Mouse (Mus musculus) heart, embryonic 12.5 days (tissue): ENCODE data around the gene Supt4a. TPM values are rescaled to one million over a fixed set of nuclear protein-coding genes. Genes with fewer than 3 reads are reported as not detected.

Experiments used
- ATAC-seq: fragments of 200-750 bp; cut with Nextera tagmentation; 2 replicates; pipeline ENCODE4 v1.8.0; 2017; ENCODE audit warnings: moderate TSS enrichment, moderate library complexity; ENCODE audit not compliant: insufficient number of reproducible peaks, low FRiP score
- H3K27ac ChIP-seq: fragments of 300-500 bp; sonication (generic); 2 replicates; pipeline ENCODE4 v1.5.1; 2016; ENCODE audit warnings: mild to moderate bottlenecking, moderate library complexity; ENCODE audit not compliant: poor library complexity, severe bottlenecking
- H3K27me3 ChIP-seq: fragments of 300-500 bp; sonication (generic); replicated peaks from 2 replicates; pipeline ENCODE4 v1.6.1; 2016; ENCODE audit warnings: mild to moderate bottlenecking, moderate library complexity
- H3K36me3 ChIP-seq: fragments of 300-500 bp; sonication (generic); 2 replicates; pipeline ENCODE4 v1.6.1; 2016; ENCODE audit warnings: mild to moderate bottlenecking, moderate library complexity
- H3K4me1 ChIP-seq: fragments of 300-500 bp; sonication (generic); replicated peaks from 2 replicates; pipeline ENCODE4 v1.6.1; 2016; ENCODE audit warnings: mild to moderate bottlenecking
- H3K4me2 ChIP-seq: fragments of 300-500 bp; sonication (generic); 2 replicates; pipeline ENCODE4 v1.6.1; 2016; ENCODE audit warnings: mild to moderate bottlenecking, moderate library complexity
- H3K4me3 ChIP-seq: fragments of 300-500 bp; sonication (generic); 2 replicates; pipeline ENCODE4 v1.5.1; 2016; ENCODE audit warnings: mild to moderate bottlenecking
- H3K9ac ChIP-seq: fragments of 300-500 bp; sonication (generic); 2 replicates; pipeline ENCODE4 v1.6.1; 2016; ENCODE audit warnings: mild to moderate bottlenecking, moderate library complexity
- H3K9me3 ChIP-seq: fragments of 300-500 bp; sonication (generic); replicated peaks from 2 replicates; pipeline ENCODE4 v1.6.1; 2016; ENCODE audit warnings: mild to moderate bottlenecking, moderate library complexity
- WGBS: fragments of 180-500 bp; shearing (Covaris S2); methylation state at CpG from one replicate; pipeline ENCODE4 v1.1.7; 2016; 5-methylcytosine and 5-hydroxymethylcytosine counted together
- polyA plus RNA-seq: library from polyadenylated mRNA; unstranded; fragments of >200 nt; fragmentation: Nextera tagmentation; extraction: Ambion mirVana; gene quantifications from 2 replicates; pipeline ENCODE4 v1.2.1, GENCODE M21; 2016

Gene Supt4a
- polyA plus RNA-seq, 1 experiment from 2014 or later, result 101 TPM

DNA sequence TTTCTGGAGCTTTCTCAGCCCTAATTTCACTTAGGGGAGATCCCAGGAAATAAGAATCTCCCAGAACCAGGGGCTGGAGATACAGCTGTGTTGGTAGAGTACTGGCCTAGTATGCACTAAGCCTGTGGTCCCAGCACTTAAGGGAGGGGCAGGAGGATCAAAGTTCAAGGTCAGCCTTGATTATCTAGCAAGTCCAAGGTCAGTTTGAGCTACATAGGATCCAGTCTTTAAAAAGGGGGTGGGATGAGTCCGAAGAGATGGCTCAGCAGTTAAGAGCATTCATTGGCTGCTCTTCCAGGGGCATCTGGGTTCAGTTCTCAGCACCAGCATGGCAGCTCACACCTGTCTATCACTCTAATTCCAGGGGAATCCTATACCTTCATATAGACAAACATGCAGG is 15.0 kb downstream of the Supt4a start:
- no peak overlapping the region for H3K27ac ChIP-seq
- H3K36me3 ChIP-seq, result no peaks in the 10 kb centered on the region
- no peak for ATAC-seq
- WGBS, result 78% methylated on average over 1 of the region's 1 CpGs
- H3K4me3 ChIP-seq, result no peak overlapping the region
- no peaks in the 10 kb centered on the region for H3K9me3 ChIP-seq
- H3K4me2 ChIP-seq, result no peak overlapping the region
- peaks cover 10% of the 10 kb centered on the region; the same call in 1 of the 2 replicates for H3K4me1 ChIP-seq
- no peak overlapping the region for H3K9ac ChIP-seq
- peaks cover 9% of the 10 kb centered on the region for H3K27me3 ChIP-seq

DNA sequence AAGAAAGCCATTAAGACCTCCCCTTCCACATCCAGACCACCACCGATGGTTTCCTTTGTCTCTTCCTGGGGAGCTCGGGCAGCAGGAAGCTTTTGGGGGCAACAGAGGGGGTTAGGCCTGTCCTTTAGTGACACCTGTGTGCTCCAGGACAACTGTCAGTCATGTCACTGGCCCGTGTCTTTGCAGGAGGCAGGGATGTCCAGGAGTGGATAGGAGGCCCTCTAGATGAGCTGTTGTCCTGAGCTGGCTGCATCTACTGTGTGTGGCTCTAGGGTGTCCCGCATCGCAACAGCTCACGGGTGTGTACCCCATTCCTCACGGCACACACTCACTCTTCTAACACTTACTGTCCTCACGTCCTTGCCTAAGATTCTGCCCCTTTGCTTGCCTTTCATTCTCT is 15.9 kb downstream of the Supt4a start:
- no peak for ATAC-seq
- H3K27me3 ChIP-seq, result peaks cover 9% of the 10 kb centered on the region
- H3K27ac ChIP-seq, result no peak overlapping the region
- no peaks in the 10 kb centered on the region for H3K36me3 ChIP-seq
- 77% methylated on average over 8 of the region's 8 CpGs for WGBS
- H3K9ac ChIP-seq, result no peak overlapping the region
- H3K9me3 ChIP-seq, result no peaks in the 10 kb centered on the region
- no peak overlapping the region for H3K4me2 ChIP-seq
- H3K4me3 ChIP-seq, result no peak overlapping the region
- H3K4me1 ChIP-seq, result peaks cover 10% of the 10 kb centered on the region; the same call in 1 of the 2 replicates

DNA sequence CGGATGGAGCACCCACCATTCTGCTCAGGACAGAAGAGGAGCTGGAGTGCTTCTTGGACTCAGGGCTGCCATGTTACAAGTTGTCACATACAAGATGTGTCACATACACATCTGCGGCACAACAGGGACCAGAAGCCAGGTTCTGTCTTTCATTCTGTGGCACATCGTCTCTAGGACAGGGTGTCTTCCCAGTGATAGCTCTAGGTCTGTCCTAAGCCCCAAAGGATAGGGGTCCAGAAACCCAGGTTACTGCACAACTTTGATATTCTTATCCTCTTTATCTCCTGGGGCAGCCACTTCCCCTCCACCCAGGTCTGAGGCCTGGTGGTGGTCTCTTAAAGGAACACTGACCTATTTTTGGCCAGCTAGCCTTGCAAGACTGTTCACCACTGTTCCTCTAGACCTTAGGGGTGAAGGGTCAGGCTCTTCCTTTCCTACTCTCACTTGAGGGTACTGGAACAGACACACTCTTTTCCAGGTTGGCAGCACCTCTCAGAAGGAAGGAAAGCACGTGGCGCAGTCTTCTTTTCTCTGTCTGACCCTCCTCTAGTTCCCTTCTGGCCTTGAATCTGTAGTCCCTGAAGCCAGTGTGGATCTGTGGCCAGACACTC is 16.6 kb downstream of the Supt4a start:
- Histone ChIP-seq H3K4me2 (0 out of 2 replicates have a peak overlapping the region, but pooled peaks have one; percentile 6), H3K36me3 (no peaks in the 10 kb centered on the region), H3K27me3 (peaks cover 7% of the 10 kb centered on the region), H3K4me3 (no peak overlapping the region), H3K27ac (no peak overlapping the region), H3K4me1 (peaks cover 10% of the 10 kb centered on the region; the same call in 1 of the 2 replicates), H3K9ac (no peak overlapping the region), H3K9me3 (no peaks in the 10 kb centered on the region)
- no peak for ATAC-seq
- 60% methylated on average over 5 of the region's 5 CpGs for WGBS

DNA sequence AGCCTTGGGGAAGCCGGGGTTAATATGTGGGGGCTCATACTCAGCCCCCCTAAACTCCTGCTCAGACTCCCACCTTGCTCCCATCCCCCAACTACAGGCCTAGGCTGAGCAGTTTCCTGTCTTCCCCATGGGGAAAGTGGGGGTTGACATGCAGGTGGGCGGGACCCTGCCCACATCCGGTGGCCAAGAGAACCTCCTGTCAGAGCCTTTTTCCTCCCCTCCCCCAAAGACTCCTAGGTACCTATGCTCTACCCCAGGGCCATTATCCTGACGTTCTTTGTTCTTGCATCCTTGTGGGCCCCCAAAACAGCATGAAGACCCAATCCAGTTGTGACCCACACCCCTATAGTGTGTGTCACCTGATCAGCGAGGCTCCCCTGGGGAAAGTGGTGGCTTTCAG is 17.3 kb downstream of the Supt4a start:
- no peak overlapping the region for H3K9ac ChIP-seq
- no peak overlapping the region for H3K27ac ChIP-seq
- no peak for ATAC-seq
- 59% methylated on average over 5 of the region's 5 CpGs for WGBS
- H3K4me3 ChIP-seq, result no peak overlapping the region
- H3K36me3 ChIP-seq, result no peaks in the 10 kb centered on the region
- no peak overlapping the region for H3K4me2 ChIP-seq
- H3K27me3 ChIP-seq, result peaks cover 3% of the 10 kb centered on the region
- no peaks in the 10 kb centered on the region for H3K9me3 ChIP-seq
- peaks cover 10% of the 10 kb centered on the region; the same call in 1 of the 2 replicates for H3K4me1 ChIP-seq

DNA sequence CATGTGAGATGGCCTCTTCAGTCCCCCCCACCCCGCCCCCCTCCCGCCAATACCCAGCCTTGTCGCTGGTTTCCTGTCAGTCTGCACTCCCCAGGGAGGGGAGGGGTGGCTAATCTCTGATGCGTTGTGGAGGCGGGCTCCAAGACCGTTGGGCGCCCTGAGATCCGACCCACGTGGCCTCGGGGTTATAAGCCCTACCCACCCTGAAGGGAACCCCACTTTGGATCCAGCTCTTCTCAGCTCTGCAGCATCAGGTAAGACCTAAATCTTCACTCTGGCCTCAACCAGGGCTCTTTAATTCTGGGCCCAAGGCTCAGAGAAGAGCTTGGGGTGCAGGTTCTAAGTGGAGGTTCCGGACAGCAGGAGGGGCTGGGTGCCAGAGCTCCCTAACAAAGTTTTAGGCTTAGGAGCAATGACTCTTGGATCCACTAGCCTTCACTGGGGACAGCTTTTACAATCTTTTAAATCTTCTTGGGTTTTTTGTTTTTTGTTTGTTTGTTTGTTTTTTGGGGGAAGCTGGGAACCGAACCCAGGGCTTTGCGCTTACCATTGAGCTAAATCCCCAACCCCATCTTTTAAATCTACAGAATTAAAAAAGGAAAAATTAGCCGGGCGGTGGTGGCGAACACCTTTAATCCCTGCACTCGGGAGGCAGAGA is 18.1 kb downstream of the Supt4a start:
- no peak overlapping the region for H3K9ac ChIP-seq
- H3K27me3 ChIP-seq, result peaks cover 11% of the 10 kb centered on the region
- 65% methylated on average over 17 of the region's 17 CpGs for WGBS
- peaks cover 10% of the 10 kb centered on the region; the same call in 1 of the 2 replicates for H3K4me1 ChIP-seq
- no peaks in the 10 kb centered on the region for H3K9me3 ChIP-seq
- H3K4me2 ChIP-seq, result 0 out of 2 replicates have a peak overlapping the region, but pooled peaks have one; percentile 6
- no peaks in the 10 kb centered on the region for H3K36me3 ChIP-seq
- H3K27ac ChIP-seq, result no peak overlapping the region
- H3K4me3 ChIP-seq, result peak overlapping the region; percentile 26
- peak; percentile 86 for ATAC-seq

DNA sequence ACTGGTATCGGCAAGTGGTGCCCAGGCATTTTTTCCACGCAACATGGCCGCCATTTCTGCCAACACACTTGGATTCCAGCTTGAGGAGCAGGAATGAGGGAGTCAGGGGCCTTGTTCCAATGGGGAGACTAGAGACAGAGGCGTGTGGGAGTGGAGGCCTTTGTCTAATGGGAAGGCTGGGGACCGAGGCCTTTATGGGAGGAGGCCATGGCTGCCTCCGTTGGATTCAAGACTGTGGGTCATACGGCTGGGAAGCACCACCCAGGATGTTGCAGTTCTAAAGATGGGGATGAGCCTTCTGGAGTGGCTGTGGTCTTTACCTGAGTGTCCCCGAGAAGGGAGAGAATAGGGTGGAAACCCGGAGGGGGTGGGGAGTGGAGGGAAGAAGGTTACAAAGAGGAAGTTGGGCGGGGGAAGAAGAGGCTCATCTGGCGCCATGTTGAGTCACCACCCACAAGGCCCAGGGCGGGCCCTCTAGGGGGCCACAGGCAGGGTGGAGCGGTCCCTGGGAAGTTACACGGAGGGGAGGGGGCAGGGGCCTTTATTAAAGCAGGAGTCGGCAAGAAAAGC is 19.0 kb downstream of the Supt4a start:
- Histone ChIP-seq H3K4me3 (peak overlapping the region; percentile 26), H3K27me3 (peaks cover 20% of the 10 kb centered on the region), H3K4me2 (peak overlapping the region; percentile 12; the same call in 1 of the 2 replicates), H3K36me3 (no peaks in the 10 kb centered on the region), H3K27ac (peak overlapping the region; percentile 42), H3K4me1 (peaks cover 10% of the 10 kb centered on the region; the same call in 1 of the 2 replicates), H3K9me3 (no peaks in the 10 kb centered on the region), H3K9ac (0 out of 2 replicates have a peak overlapping the region, but pooled peaks have one; percentile 32)
- 75% methylated on average over 15 of the region's 15 CpGs for WGBS
- ATAC-seq, result peak; percentile 80

DNA sequence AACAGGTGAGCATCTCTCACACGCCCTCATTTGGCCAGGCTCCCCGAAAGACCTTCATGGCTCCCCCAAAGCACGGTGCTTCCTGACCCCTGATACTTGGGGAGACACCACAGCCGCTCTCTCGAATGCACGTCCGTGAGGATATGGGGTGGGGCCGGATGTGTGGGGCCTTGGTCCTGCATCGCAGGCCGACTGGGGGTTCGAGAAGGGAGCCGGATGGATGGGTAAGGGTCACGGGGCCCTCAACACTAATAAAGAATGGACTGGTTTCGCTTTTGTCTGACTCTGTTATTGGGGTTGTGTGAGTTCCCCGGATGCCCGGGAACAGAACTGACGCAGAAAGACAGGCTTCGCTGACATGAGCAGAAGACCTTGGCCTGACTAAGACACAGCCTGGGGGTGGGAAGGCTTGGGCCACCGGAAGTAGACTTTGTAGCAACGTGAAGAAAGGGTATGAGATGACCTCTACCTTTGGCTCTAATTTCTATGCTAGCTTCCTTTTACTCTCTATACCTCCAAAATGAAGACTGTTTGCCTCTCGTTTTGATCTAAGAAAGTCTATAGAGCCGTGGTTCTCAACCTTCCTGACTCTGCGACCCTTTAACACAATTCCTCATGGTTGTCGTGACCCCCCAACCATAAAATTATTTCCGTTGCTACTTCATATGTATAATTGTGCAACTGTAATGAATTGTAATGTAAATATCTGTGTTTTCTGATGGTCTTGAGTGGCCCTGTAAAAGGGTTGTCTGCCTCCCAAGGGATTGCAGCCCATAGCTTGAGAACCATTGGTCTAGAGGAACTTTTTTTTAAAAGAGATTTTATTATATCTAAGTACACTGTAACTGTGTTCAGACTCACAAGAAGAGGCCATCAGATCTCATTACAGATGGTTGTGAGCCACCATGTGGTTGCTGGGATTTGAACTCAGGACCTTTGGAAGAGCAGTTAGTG is 19.9 kb downstream of the Supt4a start:
- Histone ChIP-seq H3K9ac (no peak overlapping the region), H3K4me3 (peak overlapping the region; percentile 26), H3K36me3 (no peaks in the 10 kb centered on the region), H3K27me3 (peaks cover 29% of the 10 kb centered on the region), H3K4me1 (peaks cover 10% of the 10 kb centered on the region; the same call in 1 of the 2 replicates), H3K4me2 (peak overlapping the region; percentile 12; the same call in 1 of the 2 replicates), H3K9me3 (no peaks in the 10 kb centered on the region), H3K27ac (0 out of 2 replicates have a peak overlapping the region, but pooled peaks have one; percentile 42)
- 79% methylated on average over 25 of the region's 25 CpGs for WGBS
- no peak for ATAC-seq

DNA sequence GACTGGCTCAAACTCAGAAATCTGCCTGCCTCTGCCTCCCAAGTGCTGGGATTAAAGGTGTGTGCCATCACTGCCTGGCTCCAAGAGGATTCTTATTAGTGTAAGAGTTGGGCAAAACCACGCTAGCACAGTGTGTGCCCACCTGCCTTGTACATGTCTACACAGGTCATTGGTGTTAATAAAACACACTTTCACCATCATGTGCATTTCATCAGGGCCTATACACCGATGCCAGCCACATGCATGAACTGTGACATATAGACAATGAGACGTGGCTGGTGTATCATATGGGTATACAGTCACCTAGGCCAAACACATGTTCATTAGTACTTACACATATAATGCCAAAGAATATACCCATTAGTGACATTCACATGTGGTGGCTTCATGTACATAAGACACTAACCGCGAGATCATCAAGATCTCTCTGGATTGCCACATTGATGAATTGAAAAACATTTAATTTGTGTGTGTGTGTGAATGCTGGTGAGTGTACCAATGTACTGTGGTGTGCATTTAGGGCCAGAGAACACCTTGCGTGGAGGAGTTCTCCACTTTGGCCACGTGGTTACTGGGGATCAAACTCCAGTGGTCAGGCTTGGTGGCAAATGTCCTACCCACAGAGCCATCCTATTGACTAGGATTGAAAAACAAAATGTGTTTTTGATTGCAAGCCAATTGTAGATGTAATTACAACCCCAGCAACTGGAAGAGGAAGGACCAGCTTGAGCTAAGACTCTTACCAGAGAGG is 21.0 kb downstream of the Supt4a start:
- peaks cover 40% of the 10 kb centered on the region for H3K27me3 ChIP-seq
- whole genome bisulfite sequencing, result 79% methylated on average over 7 of the region's 7 CpGs

DNA sequence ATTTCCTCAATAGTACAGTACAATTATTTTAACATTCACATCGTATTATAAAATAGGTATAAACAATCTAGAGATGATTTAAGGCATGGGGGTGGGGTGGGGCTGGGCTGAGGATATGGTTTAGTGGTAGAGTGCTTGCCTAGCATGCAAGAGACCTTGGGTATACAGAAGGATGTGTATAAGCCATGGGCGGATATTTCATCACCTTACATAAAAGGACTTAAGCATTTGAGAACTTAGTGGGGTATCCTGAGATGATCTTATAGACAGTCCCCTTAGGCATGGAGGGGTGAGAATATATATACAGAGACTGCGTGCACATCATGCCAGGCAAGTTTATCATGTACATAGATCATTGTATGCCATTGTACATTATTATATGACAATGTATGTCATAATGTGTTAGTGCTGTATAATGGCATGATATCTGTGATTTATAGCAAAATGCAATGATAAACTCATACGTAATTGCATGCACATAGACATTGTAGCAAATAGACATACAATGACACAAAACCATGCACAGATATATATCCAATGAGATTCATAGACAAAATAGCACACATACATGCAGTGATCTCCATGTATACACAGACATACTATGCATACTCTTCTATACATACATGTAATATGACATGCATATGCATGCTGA is 21.7 kb downstream of the Supt4a start:
- H3K27me3 ChIP-seq, result peaks cover 47% of the 10 kb centered on the region
- no peak overlapping the region for H3K4me3 ChIP-seq
- no peak overlapping the region for H3K9ac ChIP-seq
- H3K36me3 ChIP-seq, result no peaks in the 10 kb centered on the region
- WGBS, result 61% methylated on average over 4 of the region's 4 CpGs
- no peak overlapping the region for H3K4me2 ChIP-seq
- no peak overlapping the region for H3K27ac ChIP-seq
- no peak for ATAC-seq
- H3K9me3 ChIP-seq, result no peaks in the 10 kb centered on the region
- peaks cover 16% of the 10 kb centered on the region for H3K4me1 ChIP-seq

More for the DNA sequence above, 21.0 kb downstream of the Supt4a start:
- H3K9me3 ChIP-seq, result no peaks in the 10 kb centered on the region
- no peak overlapping the region for H3K9ac ChIP-seq
- H3K4me3 ChIP-seq, result no peak overlapping the region
- no peak for ATAC-seq
- H3K4me1 ChIP-seq, result peaks cover 12% of the 10 kb centered on the region
- no peaks in the 10 kb centered on the region for H3K36me3 ChIP-seq
- no peak overlapping the region for H3K4me2 ChIP-seq
- no peak overlapping the region for H3K27ac ChIP-seq

DNA sequence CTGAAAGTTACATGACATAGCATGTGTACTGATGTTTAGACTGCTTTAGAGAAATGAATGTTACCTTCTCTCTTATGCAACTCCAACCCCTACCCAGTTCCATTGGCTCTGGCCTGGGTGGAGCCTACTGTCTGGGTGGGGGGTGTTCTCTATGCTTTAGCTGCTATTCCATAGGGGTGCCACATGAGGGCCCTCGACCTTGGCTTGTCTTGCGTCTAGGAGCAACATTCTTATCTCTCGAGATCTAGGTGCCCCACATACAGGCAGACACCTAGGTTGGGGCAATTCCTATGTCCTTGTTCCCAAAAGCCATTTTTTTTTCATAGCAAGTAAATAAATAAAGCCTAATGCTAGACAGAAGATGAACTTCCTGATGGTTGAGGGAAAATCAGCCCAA is 22.3 kb downstream of the Supt4a start:
- Histone ChIP-seq H3K36me3 (no peaks in the 10 kb centered on the region), H3K27ac (no peak overlapping the region), H3K4me2 (no peak overlapping the region), H3K9me3 (no peaks in the 10 kb centered on the region), H3K9ac (no peak overlapping the region), H3K4me1 (peaks cover 16% of the 10 kb centered on the region), H3K4me3 (no peak overlapping the region), H3K27me3 (peaks cover 52% of the 10 kb centered on the region)
- ATAC-seq, result no peak
- 2% methylated on average over 3 of the region's 3 CpGs for WGBS
